Mouse (Mus musculus): ENCODE data around the gene Plxdc1.

- TF ChIP-seq CTCF (IDR thresholded peaks at IDR 0.05; ENCODE audit: insufficient read depth, low read depth, low read length) (no peak), POLR2A (IDR thresholded peaks at IDR 0.05; ENCODE audit: insufficient read depth, low read depth, low read length) (no peak)
Measured at GRCm38 (mm10) chr11:97943256-97943655, 43.0 kb downstream of the Plxdc1 start.
